Mouse (Mus musculus) cortical plate, adult 2 months (tissue): ENCODE data around the gene Phactr4.

Source experiments
- CTCF ChIP-seq: fragments of 200-500 bp; IDR thresholded peaks from 2 replicates; pipeline ENCODE4 v1.5.1; 2011; ENCODE audit warnings: mild to moderate bottlenecking, control low read depth, low read length; ENCODE audit not compliant: insufficient read depth; ENCODE audit errors: extremely low read depth
- POLR2A ChIP-seq: fragments of 200-500 bp; IDR thresholded peaks from 2 replicates; pipeline ENCODE4 v1.6.1; 2011; ENCODE audit warnings: mild to moderate bottlenecking, low read length, control low read depth; ENCODE audit not compliant: insufficient read depth; ENCODE audit errors: extremely low read depth

DNA sequence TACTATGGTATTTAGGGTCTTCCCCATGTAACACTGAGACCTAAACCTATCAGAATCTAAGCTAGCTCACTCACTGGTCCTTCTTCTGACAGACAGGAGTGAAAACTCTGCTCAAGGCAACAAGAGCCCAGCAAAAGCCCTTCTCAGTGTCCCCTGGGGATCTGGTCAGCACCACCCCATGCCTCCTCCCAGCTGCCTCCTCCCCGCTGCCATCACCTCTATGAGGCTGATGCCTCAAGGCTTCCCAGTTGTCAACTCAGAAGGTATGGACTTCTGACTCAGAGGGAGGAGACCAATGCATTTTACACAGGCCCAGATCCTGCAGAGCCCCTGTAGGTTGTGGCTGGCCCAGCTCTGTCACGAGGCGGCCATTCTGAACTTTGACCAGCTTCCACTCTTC is 80.8 kb downstream of the Phactr4 start:
- TF ChIP-seq CTCF (no peak), POLR2A (no peak)
